Mouse (Mus musculus) adrenal gland, adult 2 months (tissue): ENCODE results near the gene Hist1h2ad. TPM values are rescaled to one million over a fixed set of nuclear protein-coding genes. Genes with fewer than 3 reads are reported as not detected.
A peak's percentile ranks its signal among the peaks of the same experiment; 100 is the strongest.
"Not testable (repeated sequence)": the region's sequence is repeated elsewhere in the genome, so short reads cannot be mapped to it uniquely, and the experiment has no call there.

Experiments
- DNase-seq: peaks from one replicate; pipeline ENCODE4 v3.0.0; 2021
- polyA plus RNA-seq: library from polyadenylated mRNA; depleted of rRNA; stranded (reverse); fragments of >200 nt; gene quantifications from 2 replicates; pipeline ENCODE4 v1.2.3, GENCODE M21; 2012
- total RNA-seq, 2 experiments: library from RNA; stranded (reverse); gene quantifications; 2 replicates each; pipeline ENCODE4 v1.2.3; 2021

Gene Hist1h2ad
- total and polyA plus RNA-seq, 3 experiments = 2.5 to 6.4 (median 2.9) TPM

DNA sequence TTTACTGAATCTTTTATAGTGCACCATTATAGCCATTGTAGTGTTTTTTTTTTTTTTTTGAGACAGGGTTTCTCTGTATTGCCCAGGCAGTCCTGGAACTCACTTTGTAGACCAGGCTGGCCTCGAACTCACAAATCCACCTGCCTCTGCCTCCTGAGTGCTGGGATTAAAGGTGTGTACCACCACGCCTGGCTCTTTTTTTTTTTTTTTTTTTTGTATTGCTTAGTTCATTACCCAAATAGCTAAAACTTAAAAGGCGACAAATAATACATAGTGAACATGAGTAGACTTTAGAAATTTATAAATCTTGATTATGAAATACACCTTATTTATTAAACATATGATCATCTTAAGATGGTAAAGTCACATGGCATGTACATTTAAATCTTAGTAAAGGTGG is 32.7 kb upstream of the Hist1h2ad start:
- DNase-seq = no peak

DNA sequence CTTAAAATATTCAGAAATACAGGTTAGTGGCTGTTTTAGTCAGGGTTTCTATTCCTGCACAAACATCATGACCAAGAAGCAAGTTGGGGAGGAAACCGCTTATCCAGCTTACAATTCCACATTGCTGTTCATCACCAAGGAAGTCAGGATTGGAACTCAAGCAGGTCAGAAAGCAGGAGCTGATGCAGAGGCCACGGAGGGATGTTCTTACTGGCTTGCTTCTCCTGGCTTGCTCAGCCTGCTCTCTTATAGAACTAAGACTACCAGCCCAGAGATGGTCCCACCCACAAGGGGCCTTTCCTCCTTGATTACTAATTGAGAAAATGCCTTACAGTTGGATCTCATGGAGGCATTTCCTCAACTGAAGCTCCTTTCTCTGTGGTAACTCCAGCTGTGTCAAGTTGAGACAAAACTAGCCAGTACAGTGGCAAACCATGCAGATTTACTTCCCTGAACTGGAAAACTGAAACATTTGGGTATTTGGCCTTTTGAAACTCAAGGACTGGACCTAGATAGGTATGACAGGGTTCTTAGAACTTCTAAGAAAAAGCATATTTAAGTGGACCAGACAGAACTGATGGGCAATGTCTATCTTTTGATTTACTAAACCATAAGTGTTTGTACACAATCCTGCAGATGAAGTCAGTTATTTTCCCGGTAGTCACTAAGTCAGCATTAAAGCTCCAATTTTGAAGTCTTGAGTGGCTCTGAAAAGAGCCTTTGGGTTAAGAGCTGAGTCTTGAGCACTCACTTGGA is 31.8 kb upstream of the Hist1h2ad start:
- not testable (repeated sequence) for DNase-seq

DNA sequence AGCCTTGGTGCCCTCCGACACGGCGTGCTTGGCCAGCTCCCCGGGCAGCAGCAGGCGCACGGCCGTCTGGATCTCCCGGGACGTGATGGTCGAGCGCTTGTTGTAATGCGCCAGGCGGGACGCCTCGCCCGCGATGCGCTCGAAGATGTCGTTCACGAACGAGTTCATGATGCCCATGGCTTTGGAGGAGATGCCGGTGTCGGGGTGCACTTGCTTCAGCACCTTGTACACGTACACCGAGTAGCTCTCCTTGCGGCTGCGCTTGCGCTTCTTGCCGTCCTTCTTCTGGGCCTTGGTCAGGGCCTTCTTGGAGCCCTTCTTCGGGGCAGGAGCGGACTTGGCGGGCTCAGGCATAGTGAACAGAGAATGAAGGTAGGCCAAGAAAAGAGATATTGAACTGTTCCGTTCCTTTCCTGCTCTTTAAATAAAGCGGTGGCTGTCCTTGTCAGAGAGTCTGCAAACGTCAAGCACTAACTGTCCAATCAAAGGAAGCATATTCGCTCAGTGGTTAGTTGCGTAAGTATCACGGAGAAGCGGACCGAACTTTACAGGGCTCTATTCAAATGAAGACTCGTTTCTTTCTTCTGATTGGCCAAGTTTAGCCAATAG is 31.1 kb upstream of the Hist1h2ad start, which contains the start of gene Hist1h2bh:
Gene Hist1h2bh (minus strand): TSS at position 394 of the 609 bp plus-strand sequence.
- DNase-seq = peak; percentile 84

DNA sequence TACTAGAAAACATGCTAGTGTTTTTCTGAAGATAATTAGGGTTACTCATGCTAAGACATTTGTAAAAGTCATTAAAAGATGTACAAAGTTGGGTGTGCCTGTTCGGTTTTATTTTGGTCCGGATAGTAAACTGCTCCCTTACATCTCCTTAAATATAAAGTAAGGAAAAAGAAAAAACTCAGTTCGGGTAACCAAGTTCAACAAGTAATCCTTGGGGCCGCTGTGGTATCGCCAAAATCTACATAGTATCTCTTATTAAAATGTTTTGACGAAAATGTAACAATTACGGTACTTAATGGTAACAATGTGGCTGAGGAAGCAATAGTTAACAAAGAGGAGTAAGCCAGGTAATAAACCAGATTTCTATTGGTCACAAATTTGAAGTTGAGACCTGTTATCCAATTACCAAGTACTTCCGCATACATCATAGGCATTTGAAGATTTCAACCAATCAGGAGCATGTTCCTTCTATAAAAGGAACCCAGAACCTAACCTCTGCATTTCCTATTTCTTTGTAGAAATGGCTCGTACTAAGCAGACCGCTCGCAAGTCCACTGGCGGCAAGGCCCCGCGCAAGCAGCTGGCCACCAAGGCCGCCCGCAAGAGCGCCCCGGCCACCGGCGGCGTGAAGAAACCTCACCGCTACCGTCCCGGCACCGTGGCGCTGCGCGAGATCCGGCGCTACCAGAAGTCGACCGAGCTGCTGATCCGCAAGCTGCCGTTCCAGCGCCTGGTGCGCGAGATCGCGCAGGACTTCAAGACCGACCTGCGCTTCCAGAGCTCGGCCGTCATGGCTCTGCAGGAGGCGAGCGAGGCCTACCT is 30.0 kb upstream of the Hist1h2ad start, which contains the start of gene Hist1h3f:
Gene Hist1h3f (plus strand): TSS at position 88 of the 822 bp plus-strand sequence.
- DNase-seq = peak; percentile 86

DNA sequence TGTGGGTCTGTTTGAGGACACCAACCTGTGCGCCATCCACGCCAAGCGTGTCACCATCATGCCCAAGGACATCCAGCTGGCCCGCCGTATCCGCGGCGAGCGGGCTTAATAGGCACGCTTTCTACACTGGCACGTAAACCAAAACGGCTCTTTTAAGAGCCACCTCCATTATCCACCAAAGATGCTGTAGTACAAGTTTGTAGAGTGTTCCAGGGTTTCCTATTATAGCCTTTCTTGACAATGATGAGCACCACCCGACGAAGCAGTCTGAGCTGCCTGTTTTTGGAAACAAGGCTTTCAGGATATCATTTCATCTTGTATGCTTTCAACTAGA is 29.4 kb upstream of the Hist1h2ad start:
- DNase-seq = peak; percentile 47

DNA sequence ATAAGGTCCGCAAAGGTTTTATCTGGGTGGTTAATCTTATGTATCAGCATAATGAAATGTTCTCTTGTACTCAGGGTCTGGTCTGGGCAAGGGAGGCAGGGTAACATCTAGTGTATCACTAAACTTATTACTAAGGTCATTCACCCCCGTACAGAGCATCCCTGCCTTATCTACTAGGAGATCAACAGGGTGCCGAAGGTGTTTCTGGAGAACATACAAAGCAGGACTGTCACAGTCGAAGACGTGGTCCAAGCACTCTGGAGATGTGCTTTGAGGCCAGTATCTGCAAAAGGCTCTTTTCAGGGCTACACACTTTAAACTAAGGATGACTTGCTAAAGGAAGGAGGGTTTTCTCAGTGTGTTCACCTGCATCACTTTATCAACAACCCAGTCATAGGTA is 27.5 kb upstream of the Hist1h2ad start:
- no peak for DNase-seq

DNA sequence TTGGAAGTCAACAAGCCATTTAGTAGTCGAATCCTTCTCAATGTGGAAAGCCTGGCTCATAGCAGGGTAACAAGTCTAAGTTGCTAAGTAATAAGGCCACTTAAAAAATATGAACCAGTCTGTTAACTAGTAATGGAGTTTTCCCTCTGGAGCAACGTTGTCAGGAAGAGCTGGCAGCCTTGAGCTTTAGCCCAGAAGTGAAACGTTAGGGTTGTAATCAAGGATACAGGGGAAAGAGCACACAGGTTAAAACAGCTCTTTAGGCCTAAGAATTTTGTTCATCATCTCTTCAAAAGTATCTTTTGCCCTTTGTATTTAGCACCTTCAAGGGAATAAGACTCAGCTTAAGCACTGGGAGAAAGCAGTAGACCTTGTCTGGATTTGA is 23.4 kb upstream of the Hist1h2ad start:
- DNase-seq = no peak

DNA sequence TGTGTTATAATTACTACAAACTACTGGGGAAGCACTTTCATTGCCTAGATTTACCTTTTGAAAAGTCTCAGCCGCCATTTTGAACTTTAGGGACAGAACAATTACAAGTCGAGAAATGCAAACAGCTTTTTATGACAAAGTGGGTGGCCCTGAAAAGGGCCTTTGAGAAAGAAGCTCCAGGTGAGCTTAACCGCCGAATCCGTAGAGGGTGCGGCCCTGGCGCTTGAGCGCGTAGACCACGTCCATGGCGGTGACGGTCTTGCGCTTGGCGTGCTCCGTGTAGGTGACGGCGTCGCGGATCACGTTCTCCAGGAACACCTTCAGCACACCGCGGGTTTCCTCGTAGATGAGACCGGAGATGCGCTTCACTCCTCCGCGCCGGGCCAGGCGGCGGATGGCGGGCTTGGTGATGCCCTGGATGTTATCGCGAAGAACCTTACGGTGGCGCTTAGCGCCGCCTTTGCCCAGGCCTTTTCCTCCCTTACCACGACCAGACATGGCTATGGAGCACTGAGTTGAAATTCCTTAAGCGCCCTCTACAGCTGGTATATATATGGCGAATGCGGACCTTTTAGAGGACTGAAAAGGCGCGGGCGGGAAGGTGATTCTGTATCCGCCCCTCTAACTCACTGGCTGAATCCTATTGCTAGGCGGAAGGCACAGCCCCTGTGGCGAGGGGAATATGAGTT is 22.9 kb upstream of the Hist1h2ad start, which contains the start of gene Hist1h4f:
Gene Hist1h4f (minus strand): TSS at position 503 of the 689 bp plus-strand sequence.
- DNase-seq = peak; percentile 89

DNA sequence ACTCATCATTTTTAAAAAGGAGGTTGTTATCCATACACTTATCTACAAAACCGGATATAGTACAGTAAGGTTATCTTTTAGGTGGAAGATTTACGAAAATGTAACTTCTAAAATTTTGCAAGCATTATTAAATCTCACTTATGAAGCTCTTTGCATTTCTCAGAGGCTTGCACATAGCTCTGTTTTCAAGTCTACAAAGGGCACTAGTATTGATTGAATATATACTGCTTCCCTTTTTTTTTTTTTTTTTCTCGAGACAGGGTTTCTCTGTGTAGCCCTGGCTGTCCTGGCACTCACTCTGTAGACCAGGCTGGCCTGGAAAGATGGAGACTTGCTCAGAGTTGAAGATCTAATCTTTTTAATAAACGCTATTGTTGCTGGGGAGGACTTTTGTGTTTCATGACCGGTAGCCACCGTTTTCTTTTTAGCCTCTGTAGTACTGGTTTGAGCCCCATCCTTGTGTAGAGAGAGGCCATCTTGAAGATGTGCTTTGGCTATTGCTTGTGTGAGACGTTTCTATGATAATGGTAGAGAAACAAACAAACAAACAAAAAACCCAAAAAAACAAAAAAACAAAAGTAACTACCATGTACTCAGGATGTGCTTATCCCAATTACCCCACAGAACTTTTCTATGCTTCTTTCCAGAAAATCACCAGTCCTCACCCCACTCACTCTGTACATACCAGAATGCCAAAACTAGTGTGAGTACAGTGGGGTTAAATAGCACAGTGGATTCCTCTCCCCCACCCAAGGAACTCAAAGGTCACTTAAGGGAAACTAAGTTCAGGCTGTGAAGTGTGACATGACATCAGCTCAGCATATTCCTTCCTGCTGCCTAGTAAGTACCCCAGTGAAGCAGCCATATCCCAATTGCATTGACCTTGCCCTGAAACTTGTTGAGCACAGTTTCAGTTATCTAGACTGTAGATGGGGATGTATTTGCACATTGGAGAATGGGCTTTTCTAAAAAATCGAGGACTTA is 22.0 kb upstream of the Hist1h2ad start:
- no peak for DNase-seq

DNA sequence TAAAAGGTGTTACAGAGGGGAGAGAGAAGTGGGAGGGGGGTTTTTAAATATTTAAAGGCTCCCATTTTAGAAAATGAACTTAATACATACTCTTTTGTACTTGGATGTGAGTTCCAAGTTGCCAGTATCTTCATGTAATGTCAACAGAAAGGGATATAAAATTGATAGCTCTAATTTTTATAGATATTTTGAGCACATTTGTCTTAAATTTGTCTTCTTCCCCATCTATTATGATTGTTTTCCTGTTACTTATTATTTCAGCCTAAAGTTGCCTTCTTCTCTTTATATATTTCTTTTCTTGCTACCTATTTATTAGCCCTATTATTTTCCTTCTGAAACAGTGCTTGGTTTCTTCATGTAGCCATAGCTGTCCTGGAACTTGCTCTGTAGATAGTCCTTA is 21.2 kb upstream of the Hist1h2ad start, which contains the start of gene Hist1h1d:
Gene Hist1h1d (plus strand): TSS at position 301 of the 400 bp plus-strand sequence.
- DNase-seq = no peak

DNA sequence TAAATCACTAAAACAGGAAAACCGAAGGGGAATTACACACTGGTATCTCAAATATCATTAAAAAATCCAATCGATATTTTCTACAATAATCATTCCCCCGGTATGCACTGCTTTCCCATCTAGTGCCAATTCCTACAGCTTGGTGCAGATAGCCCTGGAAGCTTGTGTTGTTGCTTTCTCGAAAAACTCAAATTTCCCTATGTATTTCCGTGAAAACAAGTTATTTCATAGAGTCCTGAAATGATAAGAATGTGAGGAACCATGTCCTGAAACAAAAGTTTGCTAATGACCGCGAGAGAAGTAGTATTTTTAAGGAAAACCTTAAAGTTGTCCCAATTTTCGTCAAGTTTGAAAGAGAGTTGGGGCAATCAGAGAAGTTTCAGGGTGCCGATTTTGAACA is 19.8 kb upstream of the Hist1h2ad start:
- DNase-seq = no peak

DNA sequence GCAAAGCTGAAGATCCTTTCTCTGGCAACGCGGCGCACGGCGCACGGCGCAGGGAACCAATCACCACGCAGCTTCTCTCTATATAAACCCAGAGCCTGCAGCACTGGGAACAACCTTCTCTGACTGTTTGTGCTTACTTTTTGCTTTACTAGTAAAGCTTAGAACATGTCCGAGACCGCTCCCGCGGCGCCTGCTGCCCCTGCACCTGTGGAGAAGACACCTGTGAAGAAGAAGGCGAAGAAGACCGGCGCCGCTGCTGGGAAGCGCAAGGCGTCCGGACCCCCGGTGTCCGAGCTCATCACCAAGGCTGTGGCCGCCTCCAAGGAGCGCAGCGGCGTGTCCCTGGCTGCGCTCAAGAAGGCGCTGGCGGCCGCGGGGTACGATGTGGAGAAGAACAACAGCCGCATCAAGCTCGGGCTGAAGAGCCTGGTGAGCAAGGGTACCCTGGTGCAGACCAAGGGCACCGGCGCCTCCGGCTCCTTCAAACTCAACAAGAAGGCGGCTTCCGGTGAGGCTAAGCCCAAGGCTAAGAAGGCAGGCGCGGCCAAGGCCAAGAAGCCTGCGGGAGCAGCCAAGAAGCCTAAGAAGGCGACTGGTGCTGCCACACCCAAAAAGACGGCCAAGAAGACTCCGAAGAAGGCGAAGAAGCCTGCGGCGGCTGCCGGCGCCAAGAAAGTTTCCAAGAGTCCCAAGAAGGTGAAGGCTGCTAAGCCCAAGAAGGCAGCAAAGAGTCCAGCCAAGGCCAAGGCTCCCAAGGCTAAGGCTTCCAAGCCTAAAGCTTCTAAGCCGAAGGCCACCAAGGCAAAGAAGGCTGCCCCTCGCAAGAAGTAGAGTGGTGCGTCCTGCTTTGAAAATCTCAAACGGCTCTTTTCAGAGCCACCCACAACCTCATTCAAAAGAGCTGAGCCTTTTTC is 19.0 kb upstream of the Hist1h2ad start:
- DNase-seq = peak; percentile 83

DNA sequence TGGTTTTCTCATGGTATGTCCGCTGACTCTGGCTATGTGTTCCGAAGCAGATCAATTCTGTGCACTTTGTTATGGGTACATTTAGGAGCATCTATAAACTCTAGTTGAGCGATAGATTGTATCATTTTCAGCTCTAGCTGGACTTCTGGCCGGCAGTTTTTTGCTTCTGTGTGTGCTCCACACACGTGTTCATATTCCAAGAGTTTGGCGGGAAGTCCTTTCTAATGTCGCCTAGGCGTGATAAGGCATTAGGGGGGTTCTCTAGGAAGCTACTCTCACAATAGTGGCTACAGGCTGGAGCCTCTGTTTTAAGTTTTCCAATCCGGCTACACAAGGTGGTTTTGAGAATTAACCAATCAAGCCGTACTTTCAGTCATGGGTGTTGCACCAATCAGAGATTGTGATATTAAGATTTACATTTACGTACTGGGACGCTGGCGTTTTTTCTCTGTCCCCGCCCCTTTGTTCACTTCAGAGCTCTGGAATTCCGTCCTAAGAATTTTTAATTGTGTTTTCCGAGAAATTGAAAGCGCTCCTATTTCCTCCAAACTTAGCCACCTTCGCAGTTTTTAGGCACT is 18.3 kb upstream of the Hist1h2ad start:
- DNase-seq = peak; percentile 84

DNA sequence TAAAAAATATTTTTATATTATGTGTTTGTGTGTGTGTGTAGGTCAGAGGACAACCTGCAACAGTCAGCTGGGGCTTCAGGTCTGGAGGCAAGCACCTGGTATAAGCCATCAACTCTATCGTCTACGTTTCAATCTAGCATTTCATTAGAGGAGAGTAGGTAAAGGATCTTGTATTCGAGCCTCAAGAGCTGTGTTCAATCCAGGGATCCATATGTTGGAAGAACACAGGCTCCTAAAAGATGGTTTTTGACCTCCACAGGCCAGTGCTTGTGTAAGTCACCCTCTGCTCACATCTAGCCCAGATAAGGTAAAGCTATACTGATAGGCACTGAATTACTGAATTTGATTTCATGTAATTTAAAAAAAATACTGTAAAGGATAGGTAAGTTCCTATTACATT is 17.3 kb upstream of the Hist1h2ad start:
- DNase-seq = no peak

DNA sequence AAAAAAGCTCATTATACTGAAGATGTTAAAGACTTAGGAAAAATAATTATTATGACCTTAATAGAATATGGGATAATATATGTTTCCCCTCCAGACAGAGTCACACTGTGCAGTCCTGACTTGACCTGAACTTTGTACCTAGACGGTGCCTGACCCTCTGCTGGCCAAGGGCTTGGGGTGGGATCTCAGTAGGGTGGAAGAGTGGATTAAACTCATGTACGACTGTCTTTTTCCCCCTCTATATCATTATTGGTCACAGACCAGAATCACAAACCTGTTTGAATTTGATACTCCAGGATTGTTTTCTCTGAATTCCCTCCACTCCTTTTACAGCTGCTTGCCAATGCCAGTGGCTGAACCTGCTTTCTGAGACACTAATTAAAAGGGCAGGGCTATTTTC is 13.5 kb upstream of the Hist1h2ad start:
- not testable (repeated sequence) for DNase-seq

DNA sequence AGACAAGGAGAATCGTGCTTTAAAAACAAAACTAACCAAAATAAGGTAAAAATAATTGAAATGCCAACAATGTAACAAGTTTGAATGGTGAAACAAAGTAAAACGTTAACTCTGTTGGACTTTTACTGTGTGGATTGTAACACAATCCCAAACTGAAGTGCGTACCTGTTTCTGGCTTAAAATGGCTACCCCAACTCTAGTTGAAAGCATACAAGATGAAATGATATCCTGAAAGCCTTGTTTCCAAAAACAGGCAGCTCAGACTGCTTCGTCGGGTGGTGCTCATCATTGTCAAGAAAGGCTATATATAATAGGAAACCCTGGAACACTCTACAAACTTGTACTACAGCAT is 12.7 kb upstream of the Hist1h2ad start:
- not testable (repeated sequence) for DNase-seq

DNA sequence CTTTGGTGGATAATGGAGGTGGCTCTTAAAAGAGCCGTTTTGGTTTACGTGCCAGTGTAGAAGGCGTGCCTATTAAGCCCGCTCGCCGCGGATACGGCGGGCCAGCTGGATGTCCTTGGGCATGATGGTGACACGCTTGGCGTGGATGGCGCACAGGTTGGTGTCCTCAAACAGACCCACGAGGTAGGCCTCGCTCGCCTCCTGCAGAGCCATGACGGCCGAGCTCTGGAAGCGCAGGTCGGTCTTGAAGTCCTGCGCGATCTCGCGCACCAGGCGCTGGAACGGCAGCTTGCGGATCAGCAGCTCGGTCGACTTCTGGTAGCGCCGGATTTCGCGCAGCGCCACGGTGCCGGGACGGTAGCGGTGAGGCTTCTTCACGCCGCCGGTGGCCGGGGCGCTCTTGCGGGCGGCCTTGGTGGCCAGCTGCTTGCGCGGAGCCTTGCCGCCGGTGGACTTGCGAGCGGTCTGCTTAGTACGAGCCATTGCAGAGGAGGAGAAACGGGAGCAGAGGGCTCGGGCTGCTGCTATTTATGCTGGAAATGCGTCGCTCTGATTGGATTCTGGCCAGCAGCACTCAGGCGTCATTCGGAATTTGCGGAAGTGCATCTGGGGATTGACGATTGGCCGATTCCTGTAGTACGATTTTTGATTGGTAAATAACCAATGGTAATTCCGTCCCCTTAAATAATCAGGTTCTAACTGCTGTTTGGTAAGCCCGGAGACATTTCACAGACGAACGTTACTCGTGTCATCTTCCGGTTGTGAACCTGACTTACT is 12.1 kb upstream of the Hist1h2ad start, which contains the start of gene Hist1h3e:
Gene Hist1h3e (minus strand): TSS at position 487 of the 777 bp plus-strand sequence.
- peak; percentile 94 for DNase-seq
